Mouse (Mus musculus) gastrocnemius, postnatal 36 days (tissue): Measurements from ENCODE around the gene Rnls. TPM values are rescaled to one million over a fixed set of nuclear protein-coding genes. Genes with fewer than 3 reads are reported as not detected.

Experiments used
- DNase-seq, 2 experiments: peaks; one replicate each; pipeline ENCODE4 v3.0.0; 2022
- intact Hi-C: fragments of 180-260 bp; cut with DNase I; formaldehyde crosslinking; loops from one replicate; pipeline ENCODE4 v1.15.1; 2025
- total RNA-seq, 2 experiments: library from RNA; stranded (reverse); gene quantifications; 2 replicates each; pipeline ENCODE4 v1.2.3; 2021

Gene Rnls
- total RNA-seq, 2 experiments from 2014 or later = 9.3 to 10.2 TPM

DNA sequence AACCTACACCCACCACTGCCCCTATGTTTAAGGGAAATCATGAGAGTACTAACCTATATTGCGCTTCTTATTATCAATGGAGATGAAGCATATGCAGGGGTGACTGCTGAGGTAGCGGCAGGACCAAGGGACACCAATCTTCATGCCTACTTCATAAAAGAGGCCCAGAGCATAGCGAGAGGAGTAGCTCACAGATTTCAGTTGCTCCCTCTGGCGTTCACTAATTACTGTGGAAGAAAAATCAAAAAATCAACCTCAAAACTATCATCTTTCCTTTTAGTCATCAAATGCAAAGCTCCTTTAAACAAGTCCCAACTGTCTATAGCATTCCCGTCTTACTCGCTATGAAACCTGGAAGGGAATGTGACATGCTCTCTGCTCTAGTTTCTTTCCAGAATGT, 189.7 kb downstream of the Rnls start:
- intact Hi-C loops = no loop called here
- DNase-seq = no peak

DNA sequence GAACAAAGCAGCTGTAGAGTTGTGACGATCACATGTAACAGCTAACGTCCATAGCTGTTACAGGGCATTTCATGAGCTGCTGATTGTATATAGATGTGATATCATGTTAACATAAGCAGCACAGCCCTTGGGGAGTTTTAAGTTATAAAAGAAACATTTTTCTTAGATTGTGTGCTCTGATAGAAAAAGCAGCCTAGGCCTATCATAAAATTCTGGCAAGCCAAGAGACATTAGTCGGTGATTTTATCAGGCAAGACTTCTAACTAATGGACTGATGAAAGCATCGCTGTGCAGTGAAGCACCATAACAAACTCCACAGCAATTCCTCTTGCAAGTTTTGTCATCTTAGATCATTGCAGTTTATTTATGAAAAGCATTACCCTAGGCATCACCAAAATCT, 190.9 kb downstream of the Rnls start:
- DNase-seq = no peak
- intact Hi-C loops = no loop called here

DNA sequence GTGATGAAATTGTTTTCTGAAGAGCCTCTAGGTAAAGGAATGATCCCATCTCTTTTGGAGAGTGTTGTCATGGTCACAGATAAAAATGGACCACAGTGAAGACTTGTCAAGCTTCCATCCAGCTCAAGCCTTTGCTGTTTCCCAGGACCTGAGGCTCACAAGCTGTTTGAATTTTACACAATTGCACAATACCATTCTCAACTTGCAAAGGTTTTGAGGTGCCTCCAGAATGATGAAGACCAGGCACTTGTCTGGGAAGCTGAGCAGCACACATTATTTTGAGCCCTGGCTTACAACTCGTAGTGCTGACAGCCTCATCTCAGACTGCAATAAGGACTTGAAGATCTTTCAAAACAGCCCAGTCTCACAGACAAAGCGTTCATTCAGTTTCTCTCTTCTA, 200.0 kb downstream of the Rnls start:
- intact Hi-C loops = no loop called here
- DNase-seq = no peak

DNA sequence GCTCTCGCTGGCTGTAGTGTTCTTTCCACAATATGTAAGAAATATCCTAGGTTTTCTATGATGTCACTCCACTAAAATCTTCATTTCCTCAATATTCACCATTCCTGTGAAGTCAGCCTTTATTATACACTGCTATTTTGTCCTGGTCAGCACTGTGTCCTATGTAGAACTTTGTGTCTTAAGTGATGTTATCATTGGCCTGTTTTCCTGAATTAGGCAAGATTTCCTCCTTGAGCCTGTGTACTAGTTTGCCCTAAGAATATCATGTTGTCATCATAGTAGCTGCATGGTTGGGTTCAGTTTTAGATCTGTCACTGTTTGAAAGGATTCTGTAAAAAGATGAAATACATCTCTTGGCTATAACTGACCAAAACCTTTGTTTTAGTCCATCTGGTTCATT, 203.3 kb downstream of the Rnls start:
- intact Hi-C loops = no loop called here

DNA sequence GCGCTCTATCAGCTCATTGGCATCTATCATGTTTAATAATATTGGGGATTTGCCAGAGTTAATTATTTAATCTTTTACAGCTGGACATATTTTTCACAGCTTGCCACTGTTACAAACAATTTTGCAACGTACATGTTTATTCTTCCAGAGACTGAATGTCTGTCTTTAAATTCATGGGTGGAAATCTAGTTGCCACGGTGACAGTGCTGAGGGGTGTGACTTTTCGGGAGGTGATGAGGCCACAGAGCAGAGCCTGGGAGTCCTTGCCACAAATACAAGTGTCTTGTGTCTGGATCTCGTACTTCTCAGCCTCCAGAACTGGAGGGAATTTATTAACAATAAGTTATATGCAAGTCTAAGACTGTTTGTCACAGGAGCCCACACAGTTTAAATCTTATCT, 212.5 kb downstream of the Rnls start:
- no peak for DNase-seq
- intact Hi-C loops = no loop called here

More for the DNA sequence above, 203.3 kb downstream of the Rnls start:
- no peak for DNase-seq

DNA sequence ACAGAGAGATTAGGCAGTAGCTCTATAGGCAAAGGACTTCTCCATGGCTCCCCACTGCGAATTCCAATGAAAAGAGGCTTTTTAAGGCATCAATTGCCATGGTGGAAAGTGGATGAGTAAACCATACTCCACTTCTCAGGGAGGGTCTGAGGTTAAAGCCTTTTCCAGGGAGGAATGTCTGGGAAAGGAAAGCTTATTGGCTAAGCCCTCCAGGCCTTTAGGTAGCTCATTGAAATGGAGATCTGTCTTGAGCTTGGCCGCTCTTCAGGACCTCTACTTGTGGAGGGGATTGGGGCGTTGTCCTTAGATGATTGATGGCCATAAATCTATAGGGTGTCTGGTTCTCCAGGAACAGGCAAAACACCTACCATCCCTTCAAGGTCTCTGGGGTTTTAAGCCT, 213.2 kb downstream of the Rnls start:
- intact Hi-C loops = no loop called here
- no peak for DNase-seq

DNA sequence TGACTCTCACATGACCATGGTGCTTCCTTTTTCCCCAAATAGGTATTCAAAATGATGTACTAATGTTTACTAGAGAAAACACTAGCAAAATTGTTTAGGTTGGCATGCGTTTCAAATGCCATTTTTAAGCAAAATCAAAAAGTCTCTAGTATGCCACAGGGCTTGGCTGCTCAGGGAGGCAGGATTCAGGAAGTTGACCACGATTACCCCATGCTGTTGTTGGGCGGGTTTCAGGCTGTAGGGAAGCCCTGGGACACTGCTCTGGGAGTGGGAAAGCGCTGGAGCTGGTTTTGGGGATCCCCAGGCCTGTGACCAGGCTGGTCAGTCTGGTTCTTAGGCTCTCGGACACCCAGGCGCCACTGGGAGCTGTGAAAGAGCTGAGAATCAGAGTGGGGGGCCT, 213.7 kb downstream of the Rnls start:
- DNase-seq = no peak
- intact Hi-C loops = no loop called here

DNA sequence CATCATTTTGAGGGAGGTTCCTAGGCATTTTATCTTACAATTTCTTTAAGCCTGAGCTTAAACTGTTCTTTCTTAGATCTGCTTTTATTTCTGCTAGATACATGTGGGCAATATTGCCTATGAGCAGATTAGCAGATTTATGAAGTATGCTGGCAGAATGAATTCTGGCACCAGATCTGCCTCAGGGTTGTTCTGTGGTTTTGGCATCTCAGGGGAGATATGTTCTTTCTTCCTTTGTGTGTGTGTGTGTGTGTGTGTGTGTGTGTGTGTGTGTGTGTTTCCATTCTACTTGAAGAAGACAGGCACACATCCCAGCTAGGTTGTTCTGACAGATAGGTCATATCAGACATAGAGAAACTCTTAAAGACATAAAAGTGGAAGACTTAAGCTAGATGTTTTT, 218.1 kb downstream of the Rnls start:
- DNase-seq = no peak
- intact Hi-C loops = no loop called here

DNA sequence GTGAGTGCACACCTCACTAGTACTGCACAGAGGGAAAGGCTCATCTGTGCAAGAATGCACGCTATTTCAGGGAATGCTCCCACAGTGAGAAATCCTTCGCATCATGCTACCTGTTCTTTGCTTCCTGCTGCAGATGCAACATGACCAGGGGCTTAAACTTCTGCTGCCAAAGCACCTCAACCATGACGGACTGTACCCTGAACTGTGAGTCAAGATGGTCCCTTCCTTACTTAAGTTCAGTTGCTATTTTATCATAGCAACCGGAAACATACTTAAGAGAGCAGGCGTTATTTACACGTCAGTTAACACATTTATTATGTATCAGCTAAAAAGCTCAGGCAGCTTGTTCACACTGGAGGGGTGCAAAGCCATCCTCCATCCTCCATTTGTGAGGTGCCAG, 222.2 kb downstream of the Rnls start:
- DNase-seq = no peak
- intact Hi-C loops = no loop called here

DNA sequence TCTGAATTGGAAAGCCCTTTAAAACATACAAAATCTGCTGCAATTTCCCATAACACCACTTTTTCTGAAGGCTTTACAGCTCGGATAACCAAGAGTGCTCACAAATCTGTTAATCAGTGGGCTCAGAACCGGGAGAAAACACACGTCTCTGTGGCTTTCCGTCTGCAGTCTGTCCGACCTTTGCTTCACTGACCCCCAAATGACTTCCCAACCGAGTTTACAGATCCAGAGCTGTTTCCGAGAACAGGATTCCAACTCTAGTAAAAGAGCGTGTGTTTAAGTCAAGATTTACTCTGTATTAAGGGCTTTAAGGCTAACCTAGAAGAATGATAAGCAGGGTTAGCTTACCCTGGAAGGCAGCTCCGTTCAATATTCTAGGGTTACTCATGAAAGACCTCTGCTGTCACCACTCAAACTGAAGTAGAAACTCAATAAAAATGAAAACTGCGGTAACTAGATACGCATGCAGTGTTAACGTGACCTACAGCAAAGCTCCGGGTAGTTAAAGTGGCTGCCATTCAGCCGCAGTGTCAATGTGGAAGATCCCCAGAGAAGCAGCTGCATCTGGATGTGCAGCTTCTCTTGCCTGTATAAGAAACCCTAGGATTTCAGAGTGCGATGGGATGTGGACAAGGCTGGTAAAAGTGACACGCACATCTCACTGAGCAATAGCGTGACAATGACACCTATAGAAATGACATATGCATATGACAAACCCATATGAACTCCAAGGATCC, 224.4 kb downstream of the Rnls start:
- DNase-seq = no peak
- intact Hi-C loops = no loop called here

DNA sequence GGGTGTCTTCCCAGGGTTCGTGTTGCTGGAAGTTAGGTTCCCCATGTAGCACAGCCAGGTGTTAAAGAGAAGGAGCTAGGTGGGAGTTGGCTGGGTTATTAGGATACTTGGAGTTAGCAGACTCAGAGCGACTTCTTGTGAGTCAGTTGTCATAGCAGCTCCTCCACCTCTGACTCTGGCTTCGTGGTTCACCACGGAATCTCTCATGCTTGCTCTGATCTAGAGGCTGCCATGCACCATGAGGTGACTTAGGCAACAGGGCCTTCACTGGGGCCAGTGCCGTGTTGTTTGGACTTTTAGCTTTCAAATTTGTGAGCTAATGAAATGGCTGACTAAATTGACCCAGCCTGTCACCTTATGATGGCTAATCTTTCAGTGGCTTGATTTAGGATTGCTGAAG, 227.3 kb downstream of the Rnls start:
- DNase-seq = no peak
- intact Hi-C loops = no loop called here

DNA sequence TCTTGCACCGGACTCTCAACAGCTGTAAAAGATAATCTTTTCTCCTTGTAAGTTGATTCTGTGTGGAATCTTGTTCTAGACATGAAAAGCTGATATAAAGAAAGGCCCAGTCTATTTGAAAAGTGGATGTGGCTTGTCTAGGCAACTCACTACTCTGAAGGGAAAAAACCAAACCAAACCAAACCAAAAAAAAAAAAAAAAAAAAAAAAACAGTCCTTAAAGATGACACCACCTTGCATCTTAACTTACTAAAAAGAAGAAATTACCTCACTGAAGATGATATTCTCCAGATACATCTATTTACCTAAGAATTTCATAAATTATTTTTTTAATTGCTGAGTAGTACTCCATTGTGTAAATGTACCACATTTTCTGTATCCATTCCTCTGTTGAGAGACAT, 230.2 kb downstream of the Rnls start:
- intact Hi-C loops = no loop called here
- no peak for DNase-seq

DNA sequence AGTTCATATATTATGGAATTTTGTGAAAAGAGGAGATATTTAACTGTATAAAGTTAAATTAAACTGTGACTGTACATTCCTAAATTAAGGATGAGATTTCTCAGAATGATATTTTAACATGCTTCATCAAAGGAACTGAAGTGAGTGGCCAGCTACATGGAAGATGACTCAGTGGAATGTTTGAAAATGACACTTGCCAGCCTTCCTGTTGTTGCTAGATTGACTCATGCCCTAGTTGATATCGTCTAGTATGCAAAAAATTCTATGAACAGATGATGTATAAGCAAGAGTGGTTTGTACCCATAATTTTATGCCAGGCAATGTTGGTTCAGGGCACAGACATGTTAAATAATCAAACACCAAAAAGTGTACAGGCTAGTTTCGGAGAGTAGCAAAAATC, 232.2 kb downstream of the Rnls start:
- intact Hi-C loops = no loop called here
- no peak for DNase-seq

DNA sequence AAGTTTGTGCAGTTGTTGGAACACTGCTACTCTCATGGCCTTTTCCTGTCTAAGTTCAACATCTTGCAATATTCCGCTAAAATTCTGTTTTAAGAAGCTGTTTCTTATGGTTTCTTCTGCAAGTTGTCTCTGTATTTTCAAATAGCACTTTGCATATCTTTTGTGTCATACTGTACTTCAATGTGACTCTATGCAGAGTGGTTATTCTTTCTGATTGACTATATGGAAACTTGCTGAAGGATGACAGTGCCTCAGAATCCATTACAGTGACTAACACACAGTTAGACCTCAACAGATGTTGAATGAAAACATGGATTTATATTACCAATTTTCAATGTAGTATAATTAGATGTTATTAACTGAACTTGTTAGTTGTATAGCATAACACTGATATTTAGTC, 232.9 kb downstream of the Rnls start:
- intact Hi-C loops = no loop called here
- no peak for DNase-seq

DNA sequence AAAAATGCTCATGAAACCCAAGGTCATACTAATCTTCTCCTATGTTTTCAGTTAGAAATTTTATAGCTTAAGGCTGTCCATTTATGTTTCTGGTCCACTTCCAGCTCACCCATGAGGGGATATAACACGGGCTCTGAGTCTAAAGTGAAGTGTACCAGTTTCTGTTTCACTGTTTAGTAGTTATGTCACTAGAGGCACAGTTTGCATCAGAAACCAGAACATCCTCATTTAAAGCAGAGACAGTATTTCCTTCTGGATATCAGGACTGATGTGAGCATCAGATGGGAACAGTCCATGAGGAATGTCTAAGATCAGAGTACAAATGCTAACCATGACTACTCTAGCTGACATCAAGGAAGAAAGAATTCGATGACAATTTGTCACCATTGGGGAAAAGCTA, 233.9 kb downstream of the Rnls start:
- no peak for DNase-seq
- intact Hi-C loops = no loop called here

DNA sequence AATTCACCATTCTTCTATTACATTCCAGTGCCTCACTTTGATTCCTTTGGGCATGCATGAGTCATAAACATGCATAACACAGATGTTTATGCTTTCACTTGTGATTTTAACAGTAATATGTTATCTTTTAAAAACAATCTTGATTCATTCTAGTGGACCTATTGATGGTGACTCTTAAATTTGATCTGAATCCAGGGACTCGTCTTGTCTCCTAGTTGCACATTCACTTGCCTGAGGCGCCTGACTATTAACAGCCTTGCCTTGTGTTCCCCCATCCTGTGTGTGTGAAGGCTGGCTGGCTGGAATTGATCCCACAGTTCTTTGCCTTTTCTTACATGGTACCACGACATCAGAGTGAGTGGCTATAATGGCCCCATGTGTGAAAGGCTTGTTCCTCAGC, 243.7 kb downstream of the Rnls start:
- no peak for DNase-seq
- intact Hi-C loops = no loop called here

DNA sequence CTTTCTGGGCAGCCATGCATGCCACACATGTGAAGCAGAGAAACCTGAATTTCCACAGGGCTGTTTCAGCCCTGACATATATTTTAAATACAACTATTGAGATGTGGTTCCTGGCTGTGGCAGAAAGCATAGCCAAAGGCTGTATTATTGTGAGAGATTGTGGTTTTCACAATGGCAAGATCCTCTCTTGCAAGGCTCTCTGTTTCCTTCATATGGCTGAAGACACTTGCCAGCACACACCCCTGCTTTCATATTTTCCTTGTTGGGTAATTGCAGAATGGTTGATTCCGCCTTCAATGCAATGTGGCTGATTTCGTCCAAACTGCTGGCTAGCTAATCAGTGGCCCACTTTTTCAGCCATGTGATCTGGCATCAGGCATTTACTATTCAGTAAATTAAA, 248.9 kb downstream of the Rnls start:
- DNase-seq = no peak
- intact Hi-C loops = no loop called here

DNA sequence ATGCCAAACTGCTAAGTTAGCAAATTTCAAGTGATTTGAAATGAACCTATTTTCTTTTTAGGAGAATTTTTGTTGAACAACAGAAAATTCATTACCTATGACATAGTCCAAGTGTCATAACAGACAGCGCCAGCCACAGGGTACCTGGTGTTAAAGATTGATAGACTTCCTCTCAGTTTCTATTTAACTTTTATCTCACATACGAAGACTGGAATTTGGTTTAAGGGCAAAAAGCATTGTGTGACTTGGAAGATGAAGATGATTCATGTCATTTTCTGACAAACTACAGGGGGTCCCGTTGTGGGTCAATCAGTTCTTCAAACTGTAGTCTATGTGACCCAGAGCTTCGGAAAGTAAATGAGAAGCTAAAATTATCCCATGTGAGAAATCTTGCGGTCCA, 254.8 kb downstream of the Rnls start:
- DNase-seq = no peak
- intact Hi-C loops = no loop called here

DNA sequence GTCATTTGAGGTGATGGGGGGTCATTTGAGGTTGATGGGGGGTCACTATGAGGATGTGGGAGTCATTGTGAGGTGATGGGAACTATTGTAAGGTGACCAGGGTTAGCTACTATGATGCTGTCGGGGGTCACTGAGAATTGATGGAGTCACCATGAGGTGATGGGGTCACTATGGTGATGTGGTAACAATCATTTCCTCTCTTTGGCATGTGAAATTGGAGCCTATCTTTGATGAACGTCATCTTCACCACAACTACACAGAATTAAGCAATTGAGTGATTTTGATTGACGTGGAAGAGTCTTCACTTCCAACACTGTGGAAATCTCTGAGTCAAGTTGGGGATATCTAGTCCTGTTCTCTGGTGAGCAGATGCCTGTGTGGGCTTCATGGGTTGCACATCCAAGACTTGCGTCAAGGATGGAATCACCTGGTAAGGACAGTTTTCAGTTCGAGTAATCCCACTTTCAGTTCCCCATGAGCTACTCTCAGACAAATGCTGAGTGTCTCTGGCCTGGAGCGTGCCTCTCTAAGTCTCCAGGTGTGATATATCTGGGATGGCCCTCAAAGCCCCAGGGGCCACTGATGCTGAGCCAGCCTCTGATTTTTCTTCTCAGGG, 269.4 kb downstream of the Rnls start:
- intact Hi-C loops = no loop called here
- DNase-seq = no peak

DNA sequence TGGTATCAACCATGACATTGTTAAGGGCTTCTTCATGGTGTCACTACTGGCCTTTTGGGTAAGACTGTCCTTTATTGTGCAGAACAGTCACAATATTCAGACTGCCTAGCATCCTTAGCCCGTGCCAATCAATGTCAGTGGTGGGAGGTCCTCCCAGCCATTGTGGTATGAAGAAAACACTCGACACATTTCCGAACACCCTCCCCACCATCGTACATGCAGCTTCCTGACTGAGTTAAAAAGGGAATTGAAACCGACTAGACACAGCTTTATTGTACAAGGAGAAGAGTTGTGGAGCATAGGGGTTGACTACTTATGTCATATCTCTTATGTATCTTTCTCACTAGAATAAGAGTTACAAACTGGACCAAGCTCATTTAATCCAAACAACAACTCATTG, 272.1 kb downstream of the Rnls start:
- intact Hi-C loops = no loop called here
- DNase-seq = no peak

DNA sequence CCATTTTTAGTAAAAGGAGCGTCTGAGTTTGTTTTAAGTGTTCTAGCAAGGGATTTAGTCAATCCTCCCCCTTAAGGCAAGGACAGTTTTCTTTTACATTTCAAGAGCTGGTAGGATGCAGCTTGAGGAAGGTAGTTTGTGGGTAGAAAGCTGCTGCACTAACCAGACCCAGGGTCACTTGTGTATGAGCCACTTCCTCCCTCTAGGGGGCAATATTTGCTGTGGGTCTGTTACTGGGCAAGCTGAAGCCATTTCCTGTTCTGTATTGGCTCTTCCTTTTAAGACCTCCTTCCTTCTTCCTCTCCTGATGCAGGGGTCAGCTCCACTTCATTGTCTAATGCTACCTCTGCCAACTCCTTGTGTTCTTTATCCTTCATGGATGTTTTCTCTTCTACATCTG, 273.2 kb downstream of the Rnls start:
- intact Hi-C loops = no loop called here
- DNase-seq = no peak

DNA sequence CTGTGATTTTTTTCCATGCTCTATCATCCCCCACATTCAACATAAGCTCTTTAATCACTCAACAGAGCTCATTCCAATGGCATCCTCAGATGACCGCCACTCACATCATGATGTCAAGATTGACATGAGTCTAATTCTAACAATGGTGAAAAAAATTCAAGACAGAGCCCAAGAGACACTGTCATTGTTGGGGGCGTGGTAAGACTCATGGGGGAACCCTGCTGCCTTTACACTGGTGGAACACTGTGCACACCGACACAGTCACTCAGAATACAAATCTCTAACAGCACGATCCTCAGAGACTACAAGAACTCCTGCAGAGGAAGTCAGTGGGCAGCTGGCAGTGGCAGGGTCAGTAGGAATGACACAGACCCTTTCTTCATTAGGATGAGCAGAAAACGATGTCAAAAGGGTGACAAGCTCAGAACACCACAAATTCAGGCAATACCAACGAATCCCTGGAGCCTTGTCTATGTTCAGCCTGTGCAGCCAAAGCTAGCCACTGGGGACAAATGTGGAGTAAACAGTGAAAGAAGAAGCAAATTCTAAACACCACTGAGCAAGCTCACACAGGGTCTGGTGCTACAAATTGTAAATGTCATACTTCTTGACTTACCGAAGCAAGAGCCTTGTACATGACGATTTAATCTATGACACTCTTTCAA, 277.3 kb downstream of the Rnls start:
- intact Hi-C loops = no loop called here
- DNase-seq = no peak
